Mouse (Mus musculus): ENCODE data around the gene Elp5. TPM values are rescaled to one million over a fixed set of nuclear protein-coding genes. Genes with fewer than 3 reads are reported as not detected.
"Not testable (repeated sequence)": the region's sequence is repeated elsewhere in the genome, so short reads cannot be mapped to it uniquely, and the experiment has no call there.

Elp5 gene
- total RNA-seq, 1 experiment from 2014 or later: 43.7 TPM

DNA sequence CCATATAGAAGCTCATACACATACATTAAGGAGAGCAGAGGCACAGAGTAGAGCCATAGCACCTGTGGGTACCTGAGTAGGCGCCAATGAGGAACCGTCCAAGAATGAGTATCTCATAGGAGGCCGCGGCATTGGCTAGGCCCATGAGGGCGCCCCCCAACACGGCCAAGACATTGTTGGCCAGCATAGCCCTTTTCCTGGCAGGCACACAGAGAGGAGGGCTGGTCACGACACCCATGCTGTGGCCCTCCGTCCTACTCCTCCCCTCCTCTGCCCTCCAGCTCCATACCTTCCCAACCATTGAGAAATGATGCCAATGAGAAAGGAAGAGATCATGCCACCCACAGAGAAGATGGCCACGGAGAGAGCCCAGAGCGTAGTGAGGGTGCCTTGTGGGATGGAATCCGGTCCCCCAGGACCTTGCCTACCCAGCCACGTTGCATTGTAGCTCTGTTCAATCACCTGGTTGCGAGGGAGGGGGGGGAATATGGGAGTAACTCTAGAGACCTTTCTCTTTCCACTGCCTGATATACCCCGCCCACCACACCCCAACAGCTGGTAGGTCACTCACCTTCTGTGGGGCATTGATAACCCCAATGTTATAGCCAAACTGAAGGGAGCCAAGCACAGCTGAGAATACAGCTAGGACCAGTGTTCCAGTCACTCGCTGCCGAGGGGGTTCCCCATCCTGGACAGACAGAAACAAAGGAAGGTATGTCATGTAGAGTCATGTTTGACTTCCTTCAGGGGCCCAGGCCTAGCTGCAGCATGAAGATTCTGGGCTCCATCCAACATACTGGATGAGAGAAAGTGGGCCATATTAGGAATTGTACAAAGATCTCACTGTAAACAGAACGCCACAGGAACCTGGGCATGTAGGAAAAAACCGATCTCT lies 36.1 kb downstream of the Elp5 start:
- no peak for ATAC-seq (replicated peaks; ENCODE audit: insufficient number of reproducible peaks, low FRiP score, low TSS enrichment, poor library complexity, severe bottlenecking)

DNA sequence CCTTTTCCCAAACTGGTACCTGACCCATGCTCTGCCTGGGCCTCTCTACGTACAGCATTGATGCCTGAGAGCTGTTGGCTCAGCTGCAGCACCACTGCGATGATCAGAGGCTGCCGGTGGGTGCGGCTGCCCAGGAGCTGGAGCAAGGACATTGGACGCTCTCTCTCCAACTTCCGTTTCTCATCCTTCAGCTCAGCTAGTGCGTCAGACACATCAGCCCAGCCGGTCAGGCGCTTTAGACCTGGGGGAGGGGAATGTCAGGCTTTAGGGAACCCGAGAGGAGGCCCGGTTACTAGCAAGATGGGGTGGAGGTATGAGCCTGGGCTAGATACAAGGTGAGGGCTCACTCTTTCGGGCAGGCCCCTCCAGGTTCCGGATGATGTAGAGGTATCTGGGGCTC lies 37.1 kb downstream of the Elp5 start:
- ATAC-seq (replicated peaks; ENCODE audit: insufficient number of reproducible peaks, low FRiP score, low TSS enrichment, poor library complexity, severe bottlenecking): no peak

DNA sequence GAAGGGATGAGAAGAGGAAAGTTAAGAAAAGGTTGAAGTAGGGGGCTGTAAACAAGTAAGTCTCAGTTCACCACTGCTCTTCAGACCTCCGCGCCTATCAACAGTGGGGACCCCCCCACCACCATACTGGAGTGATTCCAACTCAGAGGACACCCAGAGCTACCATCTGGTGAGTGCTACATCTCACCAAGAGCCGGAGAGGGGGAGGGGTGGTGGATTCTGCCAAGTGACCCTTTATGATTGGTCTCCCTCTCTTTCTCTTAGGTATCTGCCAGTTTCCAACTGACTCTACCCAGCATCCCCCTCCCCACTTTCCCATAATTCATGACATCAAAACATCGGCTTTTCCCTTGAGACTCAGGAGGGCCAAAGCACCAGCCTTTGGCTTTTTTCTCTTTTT lies 41.4 kb downstream of the Elp5 start:
- no peak for ATAC-seq (replicated peaks; ENCODE audit: insufficient number of reproducible peaks, low FRiP score, low TSS enrichment, poor library complexity, severe bottlenecking)

DNA sequence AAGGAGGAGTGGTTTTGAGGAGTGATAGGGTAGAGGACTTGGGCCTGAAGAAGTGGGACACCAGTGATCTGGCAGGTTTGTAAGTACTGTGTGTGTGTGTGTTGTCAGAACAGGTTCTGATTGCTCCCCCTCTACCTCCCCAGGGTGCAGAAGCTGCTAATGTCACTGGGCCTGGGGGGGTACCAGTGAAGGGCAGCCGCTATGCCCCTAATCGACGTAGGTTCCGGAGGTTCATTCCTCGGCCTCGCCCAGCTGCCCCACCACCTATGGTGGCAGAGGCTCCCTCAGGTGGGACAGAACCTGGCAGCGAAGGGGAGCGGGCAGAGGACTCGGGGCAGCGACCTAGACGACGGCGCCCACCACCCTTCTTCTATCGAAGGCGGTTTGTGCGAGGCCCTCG lies 42.6 kb downstream of the Elp5 start:
- ATAC-seq (replicated peaks; ENCODE audit: insufficient number of reproducible peaks, low FRiP score, low TSS enrichment, poor library complexity, severe bottlenecking): no peak

DNA sequence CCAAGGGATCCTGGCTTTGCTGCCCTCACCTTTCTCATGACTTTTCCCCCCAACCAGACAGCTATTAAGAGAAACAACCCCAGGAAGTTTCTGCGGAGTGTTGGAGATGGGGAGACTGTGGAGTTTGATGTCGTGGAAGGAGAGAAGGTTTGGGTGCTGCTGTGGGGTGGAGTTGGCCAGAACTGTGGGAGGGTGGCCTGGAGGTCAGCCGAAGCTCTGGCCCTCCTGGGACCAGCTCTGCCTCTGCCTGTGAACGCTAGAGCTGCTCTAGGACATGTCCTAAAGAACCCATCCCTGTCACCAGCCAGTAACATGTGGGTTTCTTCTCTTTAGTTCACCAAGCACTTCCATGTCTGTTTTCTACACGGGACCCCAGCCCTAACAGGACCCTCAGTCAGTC lies 43.1 kb downstream of the Elp5 start:
- ATAC-seq (replicated peaks; ENCODE audit: insufficient number of reproducible peaks, low FRiP score, low TSS enrichment, poor library complexity, severe bottlenecking): no peak

DNA sequence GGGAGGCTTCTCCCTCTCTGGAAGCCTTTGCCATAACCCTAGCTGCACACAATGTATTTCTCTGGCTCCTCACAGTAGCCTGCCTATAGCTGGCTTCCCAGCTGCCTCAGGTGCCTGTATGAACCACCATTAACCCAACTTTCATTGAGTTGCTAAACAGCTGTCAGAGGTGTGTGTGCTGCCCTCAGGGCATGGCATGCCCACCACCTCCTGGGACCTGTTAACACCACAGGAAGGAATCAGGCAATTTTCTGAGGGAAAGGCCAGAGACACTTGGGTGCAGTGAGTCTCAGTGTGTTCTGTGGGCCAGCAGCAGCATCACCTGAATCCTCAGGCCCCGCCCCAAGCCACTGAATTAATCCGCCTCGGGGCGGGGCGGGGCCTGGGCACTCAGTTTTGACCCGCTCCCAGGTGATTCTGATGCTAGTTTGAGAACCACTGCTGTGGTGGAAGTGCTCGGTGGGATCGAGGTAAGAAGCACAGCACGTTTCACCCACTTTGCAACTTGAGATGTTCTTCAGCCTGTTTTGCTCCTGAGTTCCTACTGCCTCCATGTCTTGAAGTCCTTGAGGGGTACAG lies 43.8 kb downstream of the Elp5 start:
- ATAC-seq (replicated peaks; ENCODE audit: insufficient number of reproducible peaks, low FRiP score, low TSS enrichment, poor library complexity, severe bottlenecking): no peak

DNA sequence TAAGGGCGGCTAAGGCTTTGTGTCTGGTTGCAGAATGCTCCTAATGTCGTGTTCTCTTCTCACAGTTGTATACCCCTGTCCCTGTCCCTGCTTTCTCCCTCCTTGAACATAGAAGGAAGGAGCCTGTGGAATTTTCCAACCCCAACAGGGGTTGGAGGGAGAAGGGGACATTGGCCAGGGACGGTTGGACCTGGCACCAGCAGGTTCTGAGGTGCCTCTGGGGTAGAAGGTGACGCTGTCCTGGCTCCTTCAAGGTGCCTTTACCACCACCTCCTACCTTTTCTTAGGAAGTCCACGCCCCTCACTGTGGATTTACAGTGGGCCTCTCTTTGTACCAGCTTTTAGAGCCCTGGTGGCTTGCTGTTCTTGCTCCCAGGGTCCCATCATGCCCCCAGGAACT lies 44.5 kb downstream of the Elp5 start:
- ATAC-seq (replicated peaks; ENCODE audit: insufficient number of reproducible peaks, low FRiP score, low TSS enrichment, poor library complexity, severe bottlenecking): no peak

DNA sequence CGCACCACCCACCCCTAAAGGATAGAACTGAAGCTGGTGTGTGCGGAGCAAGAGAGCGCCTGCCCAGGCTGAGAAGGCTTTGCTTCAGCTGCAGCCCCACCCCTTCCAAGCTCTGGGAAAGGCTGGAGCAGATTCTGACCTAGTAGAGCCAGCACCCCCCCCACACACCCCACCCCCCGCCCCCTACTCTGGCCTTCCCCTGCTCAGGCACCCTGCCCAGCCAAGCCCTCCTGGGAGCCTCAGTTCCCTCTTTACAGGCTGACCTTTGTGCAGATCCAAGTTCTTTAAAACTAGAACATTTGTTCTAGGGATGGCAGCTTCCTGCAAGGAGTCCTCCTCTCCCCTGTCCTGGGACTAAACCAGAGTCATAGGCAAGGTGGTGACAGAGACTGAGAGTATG lies 44.9 kb downstream of the Elp5 start:
- ATAC-seq (replicated peaks; ENCODE audit: insufficient number of reproducible peaks, low FRiP score, low TSS enrichment, poor library complexity, severe bottlenecking): no peak

DNA sequence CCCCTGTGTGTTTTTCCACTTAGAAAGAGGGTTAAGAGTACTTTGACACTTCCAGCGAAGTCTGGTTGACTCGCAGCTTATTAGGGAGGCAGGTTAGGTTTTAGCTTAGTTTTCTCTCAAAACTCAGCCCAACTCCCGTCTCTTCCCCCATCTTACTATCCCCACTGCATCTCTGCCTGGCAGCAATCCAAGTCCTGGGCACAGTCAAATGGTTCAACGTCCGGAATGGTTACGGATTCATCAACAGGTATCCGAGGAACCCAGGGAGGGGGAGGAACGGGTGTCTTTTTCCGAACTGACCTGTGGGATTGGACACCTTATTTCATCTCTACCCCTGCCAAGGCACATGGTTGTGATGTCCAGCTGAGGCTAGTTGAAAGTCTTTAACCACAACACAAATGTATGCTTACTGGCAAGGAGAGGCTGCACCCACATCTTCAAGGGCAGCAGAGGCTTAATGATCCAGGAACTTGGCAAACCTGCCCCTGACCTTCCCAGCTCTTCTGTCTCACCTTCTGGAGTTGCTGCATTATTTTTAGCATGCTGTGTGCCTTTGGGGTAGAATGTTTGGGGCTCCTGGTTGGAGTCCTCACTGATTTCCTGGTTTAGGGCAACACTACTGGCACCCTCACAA lies 45.5 kb downstream of the Elp5 start:
- ATAC-seq (replicated peaks; ENCODE audit: insufficient number of reproducible peaks, low FRiP score, low TSS enrichment, poor library complexity, severe bottlenecking): no peak

DNA sequence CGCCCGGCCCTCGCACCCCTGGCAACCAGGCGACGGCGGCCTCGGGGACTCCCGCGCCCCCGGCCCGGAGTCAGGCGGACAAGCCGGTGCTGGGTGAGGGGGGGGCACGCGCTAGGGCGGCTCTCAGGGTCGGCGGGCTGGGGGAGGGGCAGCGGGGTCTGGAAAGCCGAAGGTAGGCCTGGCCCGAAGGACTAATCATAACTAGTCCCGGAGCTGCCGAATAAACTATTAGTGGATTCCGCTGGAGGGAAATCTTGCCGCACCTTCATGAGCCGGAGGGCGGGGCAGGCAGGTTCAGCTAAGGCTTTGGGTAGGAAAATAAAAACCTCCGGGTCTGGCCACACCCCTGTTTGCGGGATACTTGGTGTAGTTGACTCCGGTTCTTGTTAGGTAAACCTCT lies 46.2 kb downstream of the Elp5 start:
- ATAC-seq (replicated peaks; ENCODE audit: insufficient number of reproducible peaks, low FRiP score, low TSS enrichment, poor library complexity, severe bottlenecking): no peak

DNA sequence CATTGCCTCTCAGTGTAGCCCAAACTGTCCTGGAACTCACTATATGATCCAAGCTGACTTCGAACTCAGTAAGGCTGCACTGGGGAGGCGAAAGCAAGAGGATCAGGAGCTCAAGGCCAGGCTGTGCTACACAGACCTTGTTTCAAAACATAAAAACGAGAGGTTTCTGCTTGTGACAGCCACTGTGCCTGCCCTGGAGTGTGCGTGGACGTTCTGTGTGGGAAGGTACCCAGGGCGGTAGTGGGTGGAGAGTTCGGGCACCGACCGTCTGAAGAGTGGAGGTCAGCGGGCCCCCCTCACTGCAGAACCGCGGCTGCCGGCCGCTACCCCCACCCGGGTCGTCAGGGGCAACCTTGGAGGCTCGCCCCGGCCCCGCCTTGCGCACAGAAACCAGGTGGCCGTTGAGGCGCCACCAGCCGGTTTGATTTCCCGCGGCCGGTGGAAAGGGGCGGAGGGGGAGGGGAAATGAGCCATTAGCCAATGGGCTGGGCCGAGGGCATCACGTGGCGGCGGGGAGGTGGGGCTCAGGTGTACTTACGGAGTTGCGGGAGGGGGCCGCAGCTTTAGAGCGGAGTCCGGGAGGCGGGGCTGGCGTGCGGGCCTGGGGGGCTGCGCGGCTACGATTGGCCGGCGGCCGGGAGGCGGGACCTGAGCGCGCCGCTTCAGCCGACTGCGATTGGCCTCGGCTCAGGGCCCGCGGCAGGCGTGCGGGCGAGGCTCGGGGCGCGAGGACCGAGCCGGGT lies 47.0 kb downstream of the Elp5 start, which contains the start of gene Ybx2:
Gene Ybx2, plus strand, starts transcription at position 660 of the 743 bp plus-strand sequence.
- ATAC-seq (replicated peaks; ENCODE audit: insufficient number of reproducible peaks, low FRiP score, low TSS enrichment, poor library complexity, severe bottlenecking): 0 out of 2 replicates have a peak, but pooled peaks have one; percentile 32

DNA sequence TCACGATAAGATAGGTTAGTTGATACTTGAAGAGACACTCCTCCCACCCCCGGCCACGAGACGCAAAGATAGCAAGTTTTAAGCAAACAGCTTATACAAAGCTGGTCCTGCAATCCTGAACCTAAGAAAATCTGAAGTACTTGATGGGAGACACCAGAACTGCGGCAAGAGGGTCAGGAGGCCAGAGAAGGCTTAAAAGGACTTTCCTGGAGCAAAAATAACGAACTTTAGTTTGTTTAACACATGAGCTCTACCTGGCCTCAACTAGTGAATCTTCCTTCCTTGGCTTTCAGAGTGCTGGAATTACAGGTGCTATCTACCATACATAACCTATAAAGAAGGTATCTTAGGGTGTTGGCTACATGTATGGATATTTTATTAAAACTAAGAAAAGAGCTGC lies 47.6 kb downstream of the Elp5 start:
- no peak for ATAC-seq (replicated peaks; ENCODE audit: insufficient number of reproducible peaks, low FRiP score, low TSS enrichment, poor library complexity, severe bottlenecking)

DNA sequence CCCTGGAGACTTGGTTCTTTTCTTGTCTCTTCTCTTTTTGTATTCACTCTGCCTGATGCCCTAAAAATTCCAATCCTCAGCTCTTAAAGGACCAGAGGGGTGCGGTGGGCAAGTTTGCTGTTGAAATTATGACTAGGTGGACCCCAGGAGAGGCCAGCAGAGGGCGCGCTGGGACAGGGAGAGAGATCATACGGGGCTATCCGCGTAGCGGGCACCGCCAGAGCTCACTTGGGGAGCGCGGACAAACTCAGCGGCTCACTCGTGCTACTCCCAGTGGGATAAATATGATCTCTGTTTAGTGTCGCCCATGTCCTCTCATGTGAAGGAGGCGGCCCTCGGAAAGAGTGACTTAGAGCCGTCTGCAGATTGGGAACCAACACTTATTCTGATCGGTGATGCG lies 48.1 kb downstream of the Elp5 start:
- ATAC-seq (replicated peaks; ENCODE audit: insufficient number of reproducible peaks, low FRiP score, low TSS enrichment, poor library complexity, severe bottlenecking): peak; percentile 58

DNA sequence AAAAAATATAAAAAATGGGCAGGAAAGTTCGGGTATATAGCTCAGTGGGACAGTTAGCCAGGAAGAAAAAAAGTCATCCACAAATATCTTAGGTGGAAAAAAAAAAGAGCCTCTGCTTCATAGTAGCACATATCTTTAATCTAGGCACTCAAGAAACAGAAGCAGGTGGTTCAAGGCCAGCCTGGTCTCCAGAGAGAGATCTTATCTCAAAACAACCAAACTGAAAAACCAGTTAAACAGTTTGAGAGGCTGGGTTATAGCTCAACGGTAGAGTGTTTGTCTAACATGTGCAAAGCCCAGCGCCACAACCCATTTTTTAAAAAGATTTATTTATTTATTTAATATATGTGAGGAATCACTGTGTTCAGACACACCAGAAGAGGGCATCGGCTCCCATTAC lies 49.3 kb downstream of the Elp5 start:
- ATAC-seq (replicated peaks; ENCODE audit: insufficient number of reproducible peaks, low FRiP score, low TSS enrichment, poor library complexity, severe bottlenecking): no peak

DNA sequence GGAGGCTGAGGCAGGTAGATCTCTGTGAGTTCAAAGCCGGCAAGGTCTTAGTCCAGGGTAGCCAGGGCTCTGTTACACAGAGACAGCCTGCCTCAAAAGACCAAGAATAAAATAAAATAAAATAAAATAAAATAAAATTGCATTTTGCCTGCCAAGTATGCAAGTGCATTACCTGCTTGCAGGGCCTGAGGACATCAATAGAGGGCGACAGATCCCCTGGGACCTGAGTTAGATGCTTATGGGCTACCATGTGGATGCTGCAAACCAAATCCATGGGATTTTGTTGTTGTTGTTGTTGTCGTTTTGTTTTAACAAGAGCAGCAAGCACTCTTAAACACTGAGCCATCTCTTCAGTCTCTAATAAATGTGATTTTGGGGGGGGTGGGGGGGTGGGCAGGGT lies 50.1 kb downstream of the Elp5 start:
- ATAC-seq (replicated peaks; ENCODE audit: insufficient number of reproducible peaks, low FRiP score, low TSS enrichment, poor library complexity, severe bottlenecking): no peak

DNA sequence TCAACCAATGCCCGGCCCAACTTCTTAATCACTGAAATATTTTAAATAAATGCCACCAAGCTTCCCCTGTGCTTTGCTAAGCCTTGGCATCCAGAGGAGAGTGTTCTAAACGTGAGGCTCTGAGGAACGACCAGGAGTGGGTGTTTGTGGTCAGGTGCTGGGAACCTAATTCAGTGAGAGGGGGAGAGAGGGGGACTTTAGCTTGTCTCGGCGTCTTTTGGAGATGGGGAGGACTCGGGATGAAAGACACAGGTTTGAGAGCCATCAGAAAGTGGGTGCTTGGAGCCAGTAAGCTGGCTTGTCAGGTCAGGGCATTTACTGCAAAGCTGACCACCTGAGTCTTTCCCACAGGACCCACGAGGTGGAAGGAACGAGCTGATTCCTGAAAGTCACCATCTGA lies 50.5 kb downstream of the Elp5 start:
- ATAC-seq (replicated peaks; ENCODE audit: insufficient number of reproducible peaks, low FRiP score, low TSS enrichment, poor library complexity, severe bottlenecking): no peak

DNA sequence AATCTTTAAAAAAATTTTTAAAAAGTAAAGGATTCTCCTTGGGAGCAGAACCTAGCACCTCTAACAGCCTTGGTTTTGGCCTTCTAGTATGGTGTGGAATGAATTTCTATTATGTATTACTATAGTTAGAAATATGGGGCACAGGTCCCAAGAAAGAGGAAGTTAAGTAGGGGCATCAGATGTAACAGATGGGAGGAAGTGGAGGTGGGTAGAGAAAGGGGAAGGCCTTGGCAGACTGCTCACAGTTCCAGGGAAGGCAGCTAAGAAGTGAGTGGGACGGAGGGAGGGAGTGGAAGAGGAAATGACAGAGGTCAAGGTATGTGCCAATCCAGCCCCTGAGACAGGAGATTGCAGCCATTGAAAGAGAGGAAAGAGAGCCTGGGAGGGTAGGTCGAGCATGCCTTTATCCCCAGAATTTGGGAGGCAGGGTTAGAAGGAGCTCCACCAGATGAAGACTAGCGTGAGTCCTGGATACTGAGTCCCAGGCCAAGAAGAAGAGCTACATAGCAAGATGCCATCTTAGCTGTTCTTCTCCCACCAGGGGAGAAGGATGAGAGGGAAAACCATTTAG lies 51.3 kb downstream of the Elp5 start:
- ATAC-seq (replicated peaks; ENCODE audit: insufficient number of reproducible peaks, low FRiP score, low TSS enrichment, poor library complexity, severe bottlenecking): peak; percentile 93

DNA sequence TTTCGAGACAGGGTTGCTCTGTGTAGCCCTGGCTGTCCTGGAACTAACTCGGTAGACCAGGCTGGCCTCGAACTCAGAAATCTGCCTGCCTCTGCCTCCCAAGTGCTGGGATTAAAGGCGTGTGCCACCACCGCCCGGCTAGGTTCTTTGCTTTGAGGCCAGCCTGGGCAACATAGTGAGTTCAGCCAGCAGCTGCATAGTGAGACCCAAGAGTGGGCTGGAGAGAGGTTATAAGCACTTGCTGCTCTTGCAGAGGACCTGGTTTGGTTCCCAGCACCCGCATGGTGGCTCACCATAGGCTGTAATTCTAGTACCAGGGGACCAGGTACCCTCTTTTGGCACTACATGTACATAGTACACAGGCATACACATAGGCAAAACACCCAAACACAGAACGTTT lies 52.1 kb downstream of the Elp5 start:
- not testable (repeated sequence) for ATAC-seq (replicated peaks; ENCODE audit: insufficient number of reproducible peaks, low FRiP score, low TSS enrichment, poor library complexity, severe bottlenecking)

DNA sequence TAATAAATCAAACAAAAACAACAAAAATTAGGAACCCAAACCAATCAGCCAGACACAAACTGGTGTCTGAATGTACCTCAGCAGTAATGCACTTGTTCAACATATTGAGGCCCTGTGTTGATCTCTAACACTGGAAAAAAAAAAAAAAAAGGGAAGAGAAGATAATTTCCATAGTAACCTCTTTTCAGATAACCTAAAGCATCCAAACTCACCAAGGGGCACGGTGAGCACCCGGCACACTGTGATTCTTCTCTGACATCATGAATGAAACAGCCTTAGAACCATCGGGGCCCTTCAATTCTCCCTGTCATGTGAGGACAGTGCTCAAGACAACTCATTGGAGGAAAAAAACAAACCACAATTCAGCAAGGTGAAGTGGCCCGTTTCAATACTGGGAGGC lies 52.6 kb downstream of the Elp5 start:
- no peak for ATAC-seq (replicated peaks; ENCODE audit: insufficient number of reproducible peaks, low FRiP score, low TSS enrichment, poor library complexity, severe bottlenecking)

Measured in monocyte, adult 5-6 weeks (primary cell).